Mouse (Mus musculus) hindbrain, embryonic 16.5 days (tissue): ENCODE results near the gene Srebf2. TPM values are rescaled to one million over a fixed set of nuclear protein-coding genes. Genes with fewer than 3 reads are reported as not detected.
A peak's percentile ranks its signal among the peaks of the same experiment; 100 is the strongest.
"Not testable (repeated sequence)": the region's sequence is repeated elsewhere in the genome, so short reads cannot be mapped to it uniquely, and the experiment has no call there.

Experiments used
- ATAC-seq: fragments of 200-750 bp; cut with Nextera tagmentation; 2 replicates; pipeline ENCODE4 v1.8.0; 2017; ENCODE audit warnings: moderate TSS enrichment, moderate library complexity
- H3K27ac ChIP-seq: fragments of 300-500 bp; sonication (generic); 2 replicates; pipeline ENCODE4 v1.5.1; 2014; ENCODE audit warnings: low read depth, mild to moderate bottlenecking, control low read depth, low read length, moderate library complexity
- H3K27me3 ChIP-seq: fragments of 300-500 bp; sonication (generic); replicated peaks from 2 replicates; pipeline ENCODE4 v1.6.1; 2014; ENCODE audit warnings: low read length; ENCODE audit not compliant: control insufficient read depth, insufficient read depth
- H3K36me3 ChIP-seq: fragments of 300-500 bp; sonication (generic); 2 replicates; pipeline ENCODE4 v1.6.1; 2014; ENCODE audit warnings: mild to moderate bottlenecking, low read length, moderate library complexity, mixed read lengths; ENCODE audit not compliant: control insufficient read depth, insufficient read depth
- H3K4me1 ChIP-seq: fragments of 300-500 bp; sonication (generic); 2 replicates; pipeline ENCODE4 v1.6.1; 2014; ENCODE audit warnings: low read depth, low read length; ENCODE audit not compliant: control insufficient read depth, insufficient read depth
- H3K4me2 ChIP-seq: fragments of 300-500 bp; sonication (generic); 2 replicates; pipeline ENCODE4 v1.6.1; 2014; ENCODE audit warnings: mild to moderate bottlenecking, low read length, control low read depth, moderate library complexity
- H3K4me3 ChIP-seq: fragments of 300-500 bp; sonication (generic); 2 replicates; pipeline ENCODE4 v1.5.1; 2014; ENCODE audit warnings: mild to moderate bottlenecking, low read length, control low read depth, moderate library complexity
- H3K9ac ChIP-seq: fragments of 300-500 bp; sonication (generic); 2 replicates; pipeline ENCODE4 v1.6.1; 2014; ENCODE audit warnings: low read depth, mild to moderate bottlenecking, control low read depth, low read length, moderate library complexity
- H3K9me3 ChIP-seq: fragments of 300-500 bp; sonication (generic); 2 replicates; pipeline ENCODE4 v1.6.1; 2014; ENCODE audit warnings: mild to moderate bottlenecking, low read length, moderate library complexity; ENCODE audit not compliant: control insufficient read depth
- WGBS: fragments of 180-500 bp; shearing (Covaris S2); extraction: QIAGEN DNeasy Blood & Tissue Kit; methylation state at CpG from one replicate; pipeline ENCODE4 v1.1.7; 2014; 5-methylcytosine and 5-hydroxymethylcytosine counted together
- polyA plus RNA-seq: library from polyadenylated mRNA; unstranded; fragments of >200 nt; fragmentation: Nextera tagmentation; extraction: Ambion mirVana; gene quantifications from 2 replicates; pipeline ENCODE4 v1.2.1, GENCODE M21; 2015

Gene Srebf2
- polyA plus RNA-seq = 179 and 196 TPM in 2 replicates

- Histone ChIP-seq H3K4me1 (peaks cover 15% of the 10 kb centered on the region), H3K27me3 (no peaks in the 10 kb centered on the region), H3K27ac (peak within 1 kb of the TSS; percentile 98), H3K4me2 (peak within 1 kb of the TSS; percentile 63), H3K4me3 (peak within 1 kb of the TSS; percentile 84), H3K9ac (peak within 1 kb of the TSS; percentile 83), H3K36me3 (no peaks in the 10 kb centered on the region), H3K9me3 (no peaks in the 10 kb centered on the region)
- under 1% methylated on average over 67 of the region's 79 CpGs for WGBS
- peak; percentile 98 for ATAC-seq
These were observed at the start of gene Srebf2 for GRCm38 (mm10) chr15:82146770-82147610. Srebf2 (plus strand) TSS chr15:82147181.

GRCm38 (mm10) chr15:82106953-82107555, 39.9 kb upstream of the Srebf2 start:
- H3K9ac ChIP-seq = no peak overlapping the region
- H3K9me3 ChIP-seq = no peaks in the 10 kb centered on the region
- no peaks in the 10 kb centered on the region for H3K36me3 ChIP-seq
- WGBS = 18% methylated on average over 8 of the region's 8 CpGs
- no peak overlapping the region for H3K27ac ChIP-seq
- no peak overlapping the region for H3K4me3 ChIP-seq
- H3K4me2 ChIP-seq = no peak overlapping the region
- no peaks in the 10 kb centered on the region for H3K27me3 ChIP-seq
- no peaks in the 10 kb centered on the region for H3K4me1 ChIP-seq
- ATAC-seq = no peak

- H3K36me3 ChIP-seq = no peaks in the 10 kb centered on the region
- no peaks in the 10 kb centered on the region for H3K9me3 ChIP-seq
- no peaks in the 10 kb centered on the region for H3K27me3 ChIP-seq
- H3K4me1 ChIP-seq = no peaks in the 10 kb centered on the region
- no peak overlapping the region for H3K4me3 ChIP-seq
- WGBS = 85% methylated on average over 8 of the region's 8 CpGs
- H3K27ac ChIP-seq = no peak overlapping the region
- no peak overlapping the region for H3K4me2 ChIP-seq
- no peak overlapping the region for H3K9ac ChIP-seq
- ATAC-seq = no peak
These were observed 26.4 kb upstream of the Srebf2 start for GRCm38 (mm10) chr15:82120544-82120943.

- H3K9me3 ChIP-seq, H3K4me3 ChIP-seq, H3K27me3 ChIP-seq, H3K27ac ChIP-seq, ATAC-seq, H3K4me2 ChIP-seq, H3K36me3 ChIP-seq, H3K9ac ChIP-seq: not testable (repeated sequence)
- 80% methylated on average over 4 of the region's 4 CpGs for WGBS
- peaks cover 10% of the 10 kb centered on the region for H3K4me1 ChIP-seq
These were observed 20.3 kb upstream of the Srebf2 start for GRCm38 (mm10) chr15:82126690-82127089.

- Histone ChIP-seq H3K27ac (peak within 1 kb of the TSS; percentile 75), H3K27me3 (no peaks in the 10 kb centered on the region), H3K4me1 (peaks cover 10% of the 10 kb centered on the region), H3K9ac (peak within 1 kb of the TSS; percentile 76), H3K4me2 (peak within 1 kb of the TSS; percentile 94), H3K36me3 (no peaks in the 10 kb centered on the region), H3K9me3 (no peaks in the 10 kb centered on the region), H3K4me3 (peak within 1 kb of the TSS; percentile 78)
- WGBS = under 1% methylated on average over 62 of the region's 74 CpGs
- ATAC-seq = peak; percentile 99
These were observed 19.3 kb upstream of the Srebf2 start, which contains the start of gene Ccdc134 for GRCm38 (mm10) chr15:82127426-82128374. Ccdc134 (plus strand) TSS chr15:82127922.

GRCm38 (mm10) chr15:82128398-82128797, 18.6 kb upstream of the Srebf2 start:
- no peaks in the 10 kb centered on the region for H3K36me3 ChIP-seq
- WGBS = 2% methylated on average over 5 of the region's 5 CpGs
- H3K4me1 ChIP-seq = peaks cover 10% of the 10 kb centered on the region
- peak overlapping the region; percentile 94 for H3K4me2 ChIP-seq
- peak overlapping the region; percentile 75; the same call in 1 of the 2 replicates for H3K27ac ChIP-seq
- no peak for ATAC-seq
- no peaks in the 10 kb centered on the region for H3K9me3 ChIP-seq
- H3K4me3 ChIP-seq = peak overlapping the region; percentile 78
- H3K9ac ChIP-seq = peak overlapping the region; percentile 76
- H3K27me3 ChIP-seq = no peaks in the 10 kb centered on the region

- Histone ChIP-seq H3K27ac (no peak overlapping the region), H3K4me2 (no peak overlapping the region), H3K4me3 (no peak overlapping the region), H3K9me3 (no peaks in the 10 kb centered on the region), H3K9ac (no peak overlapping the region), H3K4me1 (peaks cover 10% of the 10 kb centered on the region), H3K36me3 (no peaks in the 10 kb centered on the region), H3K27me3 (no peaks in the 10 kb centered on the region)
- 64% methylated on average over 7 of the region's 7 CpGs for WGBS
- ATAC-seq = no peak
These were observed 16.4 kb upstream of the Srebf2 start for GRCm38 (mm10) chr15:82130599-82130998.

- Histone ChIP-seq H3K27me3 (no peaks in the 10 kb centered on the region), H3K9me3 (no peaks in the 10 kb centered on the region), H3K36me3 (no peaks in the 10 kb centered on the region), H3K4me3 (no peak overlapping the region), H3K4me2 (no peak overlapping the region), H3K9ac (no peak overlapping the region), H3K4me1 (no peaks in the 10 kb centered on the region), H3K27ac (no peak overlapping the region)
- ATAC-seq = 0 out of 2 replicates have a peak, but pooled peaks have one; percentile 11
- 86% methylated on average over 4 of the region's 4 CpGs for WGBS
These were observed 11.6 kb upstream of the Srebf2 start for GRCm38 (mm10) chr15:82135372-82135771.
